In the genomic region with DNA sequence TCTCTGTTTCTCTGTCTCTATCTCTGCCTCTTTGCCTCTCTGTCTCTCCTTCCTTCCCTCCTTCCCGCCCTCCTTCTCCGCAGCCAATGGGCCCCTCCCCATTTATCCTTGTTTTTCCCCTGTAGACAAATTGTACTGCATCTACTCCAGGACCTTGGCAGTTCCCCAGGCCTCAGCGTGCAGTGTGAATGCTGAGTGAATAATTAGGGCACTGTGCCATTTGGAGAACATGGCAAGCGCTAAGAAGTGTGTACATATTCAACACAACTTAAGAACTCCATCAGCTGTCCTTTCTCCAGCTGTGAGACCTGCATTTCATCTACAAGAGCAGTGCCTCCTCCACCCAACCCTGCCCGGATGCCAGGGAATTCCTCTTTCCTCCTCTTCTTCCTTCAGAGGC, we compare ENCODE assay signal across 9 mouse cellular contexts.
DNase-seq lines count a peak whose midpoint lies in the region; ATAC-seq lines count a peak whose summit lies in the region.
"Had no signal": no experiment of that assay in that cellular context is flagged by ENCODE, and none has a peak within 500 bp of the region (broad histone marks: within the 10 kb centered on the region; RNA-seq: fewer than 3 reads in every experiment).

No protein-coding gene starts in this region.

- no peaks in the 10 kb centered on the region for H3K27me3 ChIP-seq in kidney, embryonic 16.5 days (ENCODE audit: insufficient read depth, low read length)
- H3K27me3 ChIP-seq in limb, embryonic 15.5 days: no peaks in the 10 kb centered on the region
- H3K27me3 ChIP-seq in liver, embryonic 12.5 days (replicated peaks): no peaks in the 10 kb centered on the region

- H3K9me3 ChIP-seq in kidney, embryonic 16.5 days (ENCODE audit: low read length): no peaks in the 10 kb centered on the region
- H3K9me3 ChIP-seq in limb, embryonic 15.5 days: no peaks in the 10 kb centered on the region
- no peaks in the 10 kb centered on the region for H3K9me3 ChIP-seq in liver, embryonic 12.5 days (replicated peaks)

- no peaks in the 10 kb centered on the region for H3K4me1 ChIP-seq in kidney, embryonic 16.5 days (ENCODE audit: insufficient read depth, low read length)
- peaks cover 4% of the 10 kb centered on the region for H3K4me1 ChIP-seq in limb, embryonic 15.5 days
- no peaks in the 10 kb centered on the region for H3K4me1 ChIP-seq in liver, embryonic 12.5 days

- peak; percentile 29 for DNase-seq in adrenal gland, postnatal 14 days
- no peak for DNase-seq in adrenal gland, adult 2 months
- DNase-seq in kidney, postnatal 36 days: peak; percentile 17 to 18
- peak; percentile 94 to 95 for DNase-seq in cerebellum, postnatal 10 days
- DNase-seq in spleen, postnatal 10 days (ENCODE audit: low spot score in 2 of 2): no peak
- DNase-seq: retina, postnatal 1 day had no signal

- no peak overlapping the region for H3K9ac ChIP-seq in kidney, embryonic 16.5 days (replicated peaks; ENCODE audit: low read length)
- no peak overlapping the region for H3K9ac ChIP-seq in limb, embryonic 15.5 days
- H3K9ac ChIP-seq in liver, embryonic 12.5 days: no peak overlapping the region

- no peak overlapping the region for H3K4me2 ChIP-seq in kidney, embryonic 16.5 days (replicated peaks; ENCODE audit: low read depth, low read length)
- no peak overlapping the region for H3K4me2 ChIP-seq in limb, embryonic 15.5 days
- no peak overlapping the region for H3K4me2 ChIP-seq in liver, embryonic 12.5 days

- WGBS in kidney, embryonic 16.5 days: 77% methylated on average over 5 of the region's 5 CpGs
- 54% methylated on average over 5 of the region's 5 CpGs for WGBS in limb, embryonic 15.5 days
- WGBS in liver, embryonic 12.5 days (ENCODE audit: insufficient replicate concordance): 63% methylated on average over 5 of the region's 5 CpGs

- H3K4me3 ChIP-seq in kidney, embryonic 16.5 days (ENCODE audit: low read length): no peak overlapping the region
- H3K4me3 ChIP-seq in limb, embryonic 15.5 days: no peak overlapping the region
- no peak overlapping the region for H3K4me3 ChIP-seq in liver, embryonic 12.5 days

- no peak for ATAC-seq in kidney, embryonic 16.5 days (ENCODE audit: low FRiP score, low TSS enrichment)
- no peak for ATAC-seq in limb, embryonic 15.5 days (ENCODE audit: insufficient number of reproducible peaks, low FRiP score, low TSS enrichment, low read depth)
- ATAC-seq in liver, embryonic 12.5 days: no peak

- H3K36me3 ChIP-seq in kidney, embryonic 16.5 days (ENCODE audit: insufficient read depth, low read length): no peaks in the 10 kb centered on the region
- no peaks in the 10 kb centered on the region for H3K36me3 ChIP-seq in limb, embryonic 15.5 days
- H3K36me3 ChIP-seq in liver, embryonic 12.5 days: no peaks in the 10 kb centered on the region

- H3K27ac ChIP-seq in kidney, embryonic 16.5 days (ENCODE audit: low read length): no peak overlapping the region
- H3K27ac ChIP-seq in limb, embryonic 15.5 days: peak overlapping the region; percentile 40; the same call in 1 of the 2 replicates
- H3K27ac ChIP-seq in liver, embryonic 12.5 days: no peak overlapping the region

Comparison
In these comparisons a context has a peak if more than half of its experiments do, and no peak if none do; other contexts are left out.
1. DNase-seq: peak in adrenal gland, postnatal 14 days (single experiment), kidney, postnatal 36 days (2 of 2) and cerebellum, postnatal 10 days (2 of 2); none in adrenal gland, adult 2 months (single experiment) and spleen, postnatal 10 days (0 of 2).